Mouse (Mus musculus): ENCODE measurements at regions not wholly inside any gene's neighbourhood (a gene's known extent, or its start where the extent isn't known, plus 50 kb on each side); places are given as distances from the start of the nearest gene placed in this dataset.

DNA sequence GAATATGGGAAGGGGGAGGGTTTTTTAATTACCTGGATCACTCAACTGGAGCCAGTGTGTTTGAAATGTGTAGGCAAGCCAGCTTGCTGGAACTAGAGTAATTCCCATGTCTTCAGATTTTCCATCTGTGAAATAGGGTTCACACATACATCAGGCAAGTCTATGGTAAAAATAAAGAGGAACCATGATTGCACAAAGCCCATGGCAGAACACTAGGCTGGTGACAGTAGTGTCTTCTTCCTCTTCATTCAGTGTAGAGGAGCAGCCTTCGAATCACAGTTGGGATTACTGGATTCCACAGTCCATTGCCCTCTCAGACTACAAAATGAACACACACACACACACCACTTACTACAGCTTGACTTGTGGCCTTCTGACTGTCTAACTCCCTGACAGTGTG lies 2150.5 kb upstream of the Gm7489 start:
- no peak for DNase-seq
